Mouse (Mus musculus): ENCODE data around the gene Hecw1.

- TF ChIP-seq POLR2A (IDR thresholded peaks at IDR 0.05; ENCODE audit: low read depth, low read length) (no peak), CTCF (conservative IDR thresholded peaks at IDR 0.05; ENCODE audit: insufficient read depth, insufficient read length, low read depth, low read length) (no peak)
These were observed 277.1 kb downstream of the Hecw1 start for GRCm38 (mm10) chr13:14245946-14246345.

Data from kidney, adult 2 months (tissue).